Mouse (Mus musculus): Measurements from ENCODE around the gene Dguok.

DNA sequence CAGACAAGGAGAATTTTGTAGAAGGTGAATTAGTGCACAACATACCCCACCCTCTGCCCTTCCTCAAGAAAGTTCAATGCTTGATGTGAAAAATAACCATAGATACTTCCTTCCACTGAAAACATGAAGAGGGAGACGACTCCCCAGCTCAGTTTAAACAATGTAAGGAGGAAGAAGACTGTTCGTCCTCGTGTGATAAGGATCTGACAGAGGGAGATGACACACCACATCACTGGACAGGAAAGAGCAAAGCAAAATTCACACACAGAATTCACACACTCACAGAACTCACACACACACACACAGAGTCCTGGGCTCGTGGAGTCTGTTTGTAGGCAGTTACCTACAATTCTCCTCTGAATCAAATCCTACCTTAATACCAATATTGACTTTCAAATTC lies 16.1 kb downstream of the Dguok start:
- no peak for TF ChIP-seq CTCF (IDR thresholded peaks at IDR 0.05; ENCODE audit: borderline replicate concordance, insufficient read depth, low read length)
- TF ChIP-seq POLR2A (IDR thresholded peaks at IDR 0.05; ENCODE audit: low read depth, low read length) = no peak

Measured in embryonic fibroblast, embryonic 13.5 days (primary cell).